Mouse (Mus musculus): ENCODE measurements around the gene Serinc5. TPM values are rescaled to one million over a fixed set of nuclear protein-coding genes. Genes with fewer than 3 reads are reported as not detected.

Serinc5 gene
- polyA plus RNA-seq, 1 experiment from 2014 or later: 9.4 TPM

DNA sequence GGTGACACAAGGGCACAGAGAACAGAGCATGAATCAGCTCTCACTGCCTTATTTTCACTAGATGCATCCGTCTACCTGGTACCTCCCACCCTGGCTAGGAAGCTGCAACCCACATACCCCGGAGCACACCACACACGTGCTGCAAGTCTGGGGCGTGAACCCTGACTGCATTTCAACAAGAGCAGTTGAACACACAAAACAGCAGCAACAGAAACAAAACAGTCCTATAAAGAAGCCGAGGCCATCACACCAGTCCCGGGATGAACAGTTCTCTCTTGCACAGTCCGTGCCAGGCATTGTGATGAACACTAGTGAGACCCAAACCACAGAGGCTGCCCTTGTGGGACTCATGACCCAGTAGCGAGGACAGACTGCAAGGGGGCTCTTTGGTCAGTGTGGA lies 142.8 kb downstream of the Serinc5 start:
- H3K4me3 ChIP-seq: no peak overlapping the region
- H3K4me1 ChIP-seq: peaks cover 35% of the 10 kb centered on the region
- no peak overlapping the region for H3K27ac ChIP-seq (replicated peaks)
- ATAC-seq (ENCODE audit: extremely low read depth, insufficient number of reproducible peaks, low FRiP score, low TSS enrichment): no peak
- H3K4me2 ChIP-seq: no peak overlapping the region
- no peaks in the 10 kb centered on the region for H3K36me3 ChIP-seq
- no peaks in the 10 kb centered on the region for H3K9me3 ChIP-seq
- no peak overlapping the region for H3K9ac ChIP-seq
- 84% methylated on average over 8 of the region's 8 CpGs for WGBS
- peaks cover 26% of the 10 kb centered on the region for H3K27me3 ChIP-seq (replicated peaks)

DNA sequence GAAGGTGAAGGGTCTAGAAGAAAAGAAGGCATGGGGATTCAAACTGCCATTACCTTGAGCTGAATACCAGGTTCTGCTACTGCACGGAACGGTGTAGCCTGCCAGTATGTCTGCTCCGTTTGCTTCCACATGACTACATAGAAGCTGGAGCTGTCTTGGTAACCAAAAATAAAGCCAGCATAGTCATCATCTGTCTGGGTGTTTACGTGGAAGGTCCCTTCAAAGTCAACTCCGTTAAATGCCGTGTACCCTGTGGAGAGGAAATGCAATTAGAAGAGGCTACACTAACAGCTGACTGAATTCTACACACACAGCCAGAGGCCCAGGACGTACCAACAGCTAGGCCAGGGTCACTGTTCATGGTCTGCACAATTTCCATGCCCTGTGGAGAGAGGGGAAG lies 144.1 kb downstream of the Serinc5 start:
- Histone ChIP-seq H3K36me3 (no peaks in the 10 kb centered on the region), H3K4me3 (no peak overlapping the region), H3K4me2 (no peak overlapping the region), H3K27me3 (replicated peaks) (peaks cover 36% of the 10 kb centered on the region), H3K9me3 (no peaks in the 10 kb centered on the region), H3K4me1 (peaks cover 45% of the 10 kb centered on the region), H3K27ac (replicated peaks) (no peak overlapping the region), H3K9ac (no peak overlapping the region)
- WGBS: 71% methylated on average over 7 of the region's 7 CpGs
- ATAC-seq (ENCODE audit: extremely low read depth, insufficient number of reproducible peaks, low FRiP score, low TSS enrichment): no peak

DNA sequence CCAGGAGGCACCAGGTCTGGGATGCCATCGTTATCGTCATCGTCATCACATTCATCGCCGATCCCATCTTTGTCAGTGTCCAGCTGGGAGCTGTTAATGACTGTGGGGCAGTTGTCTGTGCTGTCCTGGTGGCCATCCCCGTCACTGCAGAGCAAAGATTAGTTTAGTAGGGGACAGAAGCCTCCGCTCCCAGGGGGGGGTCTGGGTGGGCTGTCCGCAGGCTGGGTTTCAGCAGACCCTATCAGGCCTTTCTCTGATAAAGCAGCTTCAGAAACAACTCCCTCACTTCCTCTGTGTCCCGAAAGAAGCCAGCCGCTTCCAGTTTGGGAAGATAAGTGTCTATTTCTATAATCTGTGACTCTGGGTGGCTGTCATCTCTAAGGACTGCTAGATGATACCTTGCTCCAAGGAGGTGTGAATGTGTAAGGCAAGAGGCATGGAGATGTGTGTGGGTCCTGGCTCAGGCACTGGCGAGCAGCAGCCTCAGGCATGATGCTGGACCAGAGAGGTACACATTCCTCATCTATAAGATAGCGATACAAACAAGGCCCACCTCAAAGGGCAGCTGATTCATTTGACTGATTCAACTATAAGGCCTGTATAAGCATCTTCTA lies 147.2 kb downstream of the Serinc5 start:
- Histone ChIP-seq H3K27ac (replicated peaks) (peak overlapping the region; percentile 60), H3K4me1 (peaks cover 31% of the 10 kb centered on the region), H3K4me2 (peak overlapping the region; percentile 20), H3K9ac (0 out of 2 replicates have a peak overlapping the region, but pooled peaks have one; percentile 3), H3K9me3 (no peaks in the 10 kb centered on the region), H3K27me3 (replicated peaks) (peaks cover 57% of the 10 kb centered on the region), H3K36me3 (peaks cover 3% of the 10 kb centered on the region; the same call in 1 of the 2 replicates), H3K4me3 (no peak overlapping the region)
- 19% methylated on average over 12 of the region's 12 CpGs for WGBS
- ATAC-seq (ENCODE audit: extremely low read depth, insufficient number of reproducible peaks, low FRiP score, low TSS enrichment): peak; percentile 33; the same call in 1 of the 2 replicates

DNA sequence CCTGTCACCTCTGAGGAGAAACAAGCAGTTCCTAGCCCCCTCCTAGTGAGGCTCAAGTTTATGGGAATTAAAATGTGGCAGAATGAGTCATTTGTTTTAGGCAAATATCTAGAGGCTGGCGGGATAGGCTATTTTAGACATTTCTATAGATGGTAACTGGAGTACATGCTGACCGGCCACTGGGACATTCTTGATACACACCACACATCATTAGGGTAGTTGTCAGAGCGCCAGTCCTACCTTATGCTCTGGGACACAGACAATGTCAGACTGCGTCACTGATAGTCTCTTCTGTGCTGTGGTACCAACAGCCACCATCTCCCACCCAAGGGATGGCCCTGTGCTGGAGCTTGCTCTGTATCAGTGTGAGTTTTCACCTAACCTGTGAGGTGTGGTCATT lies 148.2 kb downstream of the Serinc5 start:
- Histone ChIP-seq H3K4me3 (no peak overlapping the region), H3K4me1 (peaks cover 35% of the 10 kb centered on the region), H3K4me2 (no peak overlapping the region), H3K36me3 (peaks cover 7% of the 10 kb centered on the region; the same call in 1 of the 2 replicates), H3K27me3 (replicated peaks) (peaks cover 62% of the 10 kb centered on the region), H3K27ac (replicated peaks) (peak overlapping the region; percentile 60), H3K9me3 (no peaks in the 10 kb centered on the region), H3K9ac (no peak overlapping the region)
- ATAC-seq (ENCODE audit: extremely low read depth, insufficient number of reproducible peaks, low FRiP score, low TSS enrichment): no peak
- 50% methylated on average over 4 of the region's 4 CpGs for WGBS

DNA sequence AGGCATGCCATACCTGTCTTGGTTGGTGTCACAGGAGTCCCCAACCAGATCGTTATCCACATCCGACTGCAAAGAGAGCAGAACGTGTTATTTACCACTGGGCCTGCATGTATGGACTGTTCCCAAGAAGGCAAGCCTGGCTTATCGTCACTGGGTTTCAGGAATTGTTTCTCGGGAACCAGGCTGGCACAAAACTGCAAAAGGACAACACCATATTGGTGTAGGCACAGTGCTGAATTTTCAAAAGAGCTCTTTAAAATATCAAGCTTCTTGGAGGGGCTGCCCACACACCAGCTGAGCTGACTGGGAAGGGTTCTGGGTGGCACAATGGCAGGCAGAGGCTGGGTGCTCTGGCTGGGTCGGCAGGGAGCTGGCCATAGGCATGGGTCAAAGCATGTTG lies 149.6 kb downstream of the Serinc5 start:
- Histone ChIP-seq H3K27me3 (replicated peaks) (peaks cover 53% of the 10 kb centered on the region), H3K9me3 (no peaks in the 10 kb centered on the region), H3K4me1 (peaks cover 35% of the 10 kb centered on the region), H3K4me2 (no peak overlapping the region), H3K9ac (no peak overlapping the region), H3K36me3 (peaks cover 7% of the 10 kb centered on the region; the same call in 1 of the 2 replicates), H3K27ac (replicated peaks) (no peak overlapping the region), H3K4me3 (no peak overlapping the region)
- WGBS: 79% methylated on average over 6 of the region's 6 CpGs
- ATAC-seq (ENCODE audit: extremely low read depth, insufficient number of reproducible peaks, low FRiP score, low TSS enrichment): no peak

Other genes starting within 250 kb of the Serinc5 start
- gene Ankrd34b, start 185.2 kb upstream of the Serinc5 start, polyA plus RNA-seq (2015; fragmentation: Nextera tagmentation; extraction: Ambion mirVana): 0.18 and 0.23 TPM in 2 replicates
- 0.12 TPM in 1 of 2 replicates, not detected in the other for gene Fam151b, start 127.1 kb upstream of the Serinc5 start, polyA plus RNA-seq (2015; fragmentation: Nextera tagmentation; extraction: Ambion mirVana)
- gene Zfyve16, start 80.2 kb upstream of the Serinc5 start, polyA plus RNA-seq (2015; fragmentation: Nextera tagmentation; extraction: Ambion mirVana): 6.5 and 7.1 TPM in 2 replicates
- not detected in 2 replicates for gene Spz1, start 34.9 kb upstream of the Serinc5 start, polyA plus RNA-seq (2015; fragmentation: Nextera tagmentation; extraction: Ambion mirVana)
- gene Thbs4, start 183.7 kb downstream of the Serinc5 start, polyA plus RNA-seq (2015; fragmentation: Nextera tagmentation; extraction: Ambion mirVana): 31.0 and 36.8 TPM in 2 replicates
- 2.3 and 3.0 TPM in 2 replicates for gene Mtx3, start 233.7 kb downstream of the Serinc5 start, polyA plus RNA-seq (2015; fragmentation: Nextera tagmentation; extraction: Ambion mirVana)

All from heart, embryonic 13.5 days (tissue).